Mouse (Mus musculus) G1E (cell line): ENCODE measurements around the gene Irf1. TPM values are rescaled to one million over a fixed set of nuclear protein-coding genes. Genes with fewer than 3 reads are reported as not detected.

Experiments
- ATAC-seq: 2 replicates; pipeline ENCODE4 v1.8.0; 2016; ENCODE audit warnings: mild to moderate bottlenecking; ENCODE audit not compliant: insufficient number of reproducible peaks, poor library complexity, low FRiP score, severe bottlenecking; ENCODE audit errors: extremely low read depth
- DNase-seq: peaks from one replicate; pipeline ENCODE4 v3.0.0; 2012; ENCODE audit warnings: low spot score
- H3K27me3 ChIP-seq: 2 replicates; pipeline ENCODE4 v1.6.1; 2012; ENCODE audit warnings: mild to moderate bottlenecking, low read length, inconsistent platforms; ENCODE audit not compliant: insufficient read depth
- H3K36me3 ChIP-seq: replicated peaks from 2 replicates; pipeline ENCODE3; 2012; ENCODE audit warnings: mild to moderate bottlenecking, inconsistent platforms
- H3K4me1 ChIP-seq: 2 replicates; pipeline ENCODE4 v1.6.1; 2012; ENCODE audit warnings: low read depth, low read length, inconsistent platforms, mixed read lengths; ENCODE audit not compliant: insufficient read depth
- H3K4me3 ChIP-seq: 2 replicates; pipeline ENCODE4 v1.5.1; 2012; ENCODE audit warnings: low read depth, mild to moderate bottlenecking, inconsistent platforms, low read length, moderate library complexity, mixed read lengths
- H3K9me3 ChIP-seq: replicated peaks from 2 replicates; pipeline ENCODE4 v1.6.1; 2012; ENCODE audit warnings: inconsistent platforms
- CTCF ChIP-seq: IDR thresholded peaks from 2 replicates; pipeline ENCODE4 v1.5.1; 2012; ENCODE audit warnings: low read depth, low read length, inconsistent platforms, mixed read lengths
- GATA1 ChIP-seq: IDR thresholded peaks from 2 replicates; pipeline ENCODE4 v1.6.1; 2012; ENCODE audit warnings: borderline replicate concordance, low read length, inconsistent platforms, mixed read lengths
- GATA2 ChIP-seq: IDR thresholded peaks from 2 replicates; pipeline ENCODE4 v1.6.1; 2012; ENCODE audit warnings: low read depth, low read length, inconsistent platforms, borderline replicate concordance
- POLR2AphosphoS5 ChIP-seq: IDR thresholded peaks from 2 replicates; pipeline ENCODE4 v1.6.1; 2012; ENCODE audit warnings: low read depth, low read length, inconsistent platforms; ENCODE audit not compliant: insufficient replicate concordance
- TAL1 ChIP-seq: conservative IDR thresholded peaks from 2 replicates; pipeline ENCODE4 v1.6.1; 2012; ENCODE audit warnings: low read depth, low read length, inconsistent platforms, mixed read lengths
- polyA plus RNA-seq: library from polyadenylated mRNA; stranded (reverse); fragments of >175 nt; gene quantifications from 2 replicates; pipeline ENCODE4 v1.2.3, GENCODE M21; 2012
- total RNA-seq, 2 experiments: library from RNA; stranded (forward) in 1 of 2; stranded (reverse) in 1 of 2; fragments of 200-1000 nt in 1 of 2; fragments of >200 nt in 1 of 2; fragmentation: Nextera tagmentation in 1 of 2; gene quantifications; 2 replicates each; pipeline ENCODE4 v1.2.3; 2014 to 2017

Irf1 gene
- total and polyA plus RNA-seq, 3 experiments, result 0.21 to 9.3 (median 2.5) TPM

GRCm38 (mm10) chr11:53771001-53771744 is 1.4 kb downstream of the Irf1 start:
- H3K36me3 ChIP-seq, result peaks cover 12% of the 10 kb centered on the region

GRCm38 (mm10) chr11:53772536-53772935 is 2.7 kb downstream of the Irf1 start:
- no peak overlapping the region for H3K4me3 ChIP-seq
- peaks cover 25% of the 10 kb centered on the region for H3K4me1 ChIP-seq
- no peak for ATAC-seq
- H3K36me3 ChIP-seq, result peaks cover 16% of the 10 kb centered on the region
- no peaks in the 10 kb centered on the region for H3K9me3 ChIP-seq
- H3K27me3 ChIP-seq, result peaks cover 63% of the 10 kb centered on the region
- TF ChIP-seq POLR2AphosphoS5 (no peak), CTCF (no peak), GATA2 (no peak), GATA1 (no peak), TAL1 (no peak)
- no peak for DNase-seq

More at GRCm38 (mm10) chr11:53771001-53771744, 1.4 kb downstream of the Irf1 start:
- DNase-seq, result no peak
- H3K4me1 ChIP-seq, result peaks cover 25% of the 10 kb centered on the region
- ATAC-seq, result no peak
- H3K4me3 ChIP-seq, result no peak overlapping the region
- TF ChIP-seq GATA2 (no peak), TAL1 (no peak), CTCF (no peak), GATA1 (no peak), POLR2AphosphoS5 (no peak)
- H3K27me3 ChIP-seq, result peaks cover 65% of the 10 kb centered on the region
- no peaks in the 10 kb centered on the region for H3K9me3 ChIP-seq

DNA sequence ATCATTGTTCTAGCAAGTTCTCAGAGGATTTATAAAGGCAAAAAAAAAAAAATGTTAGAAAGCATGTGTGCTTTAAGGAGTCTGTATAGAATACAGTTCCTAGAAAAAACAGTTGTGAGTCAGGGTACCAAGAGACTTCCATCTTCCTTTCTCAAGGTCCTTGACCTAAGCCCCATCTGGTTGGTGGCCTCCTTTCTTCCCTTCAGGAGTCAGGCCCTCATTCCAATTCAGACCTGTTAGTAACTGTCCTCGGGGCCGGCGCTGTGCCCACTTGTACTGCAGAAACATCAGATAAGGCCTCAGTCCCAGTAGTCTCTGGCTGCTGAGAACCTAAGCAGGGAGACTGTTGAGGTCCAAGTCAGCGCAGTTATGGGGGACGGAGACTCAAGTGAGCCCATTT is 3.3 kb downstream of the Irf1 start, which contains the start of gene Gm17334:
TSS of gene Gm17334 (minus strand) at position 101 of the 400 bp plus-strand sequence.
- peaks cover 25% of the 10 kb centered on the region for H3K4me1 ChIP-seq
- no peak within 1 kb of the TSS for H3K4me3 ChIP-seq
- no peaks in the 10 kb centered on the region for H3K9me3 ChIP-seq
- H3K27me3 ChIP-seq, result peaks cover 63% of the 10 kb centered on the region
- peaks cover 16% of the 10 kb centered on the region for H3K36me3 ChIP-seq
- TF ChIP-seq POLR2AphosphoS5, result no peak
- no peak for TF ChIP-seq GATA1
- no peak for TF ChIP-seq TAL1
- no peak for TF ChIP-seq GATA2
- TF ChIP-seq CTCF, result no peak
- ATAC-seq (no peak), DNase-seq (no peak)

- Histone ChIP-seq H3K9me3 (no peaks in the 10 kb centered on the region), H3K27me3 (peaks cover 57% of the 10 kb centered on the region), H3K4me3 (no peak overlapping the region), H3K36me3 (peaks cover 16% of the 10 kb centered on the region), H3K4me1 (peaks cover 26% of the 10 kb centered on the region)
- no peak for TF ChIP-seq TAL1
- no peak for TF ChIP-seq CTCF
- no peak for TF ChIP-seq GATA2
- no peak for TF ChIP-seq POLR2AphosphoS5
- TF ChIP-seq GATA1, result no peak
- DNase-seq (no peak), ATAC-seq (no peak)
Observed at GRCm38 (mm10) chr11:53773641-53774360, 4.0 kb downstream of the Irf1 start.

DNA sequence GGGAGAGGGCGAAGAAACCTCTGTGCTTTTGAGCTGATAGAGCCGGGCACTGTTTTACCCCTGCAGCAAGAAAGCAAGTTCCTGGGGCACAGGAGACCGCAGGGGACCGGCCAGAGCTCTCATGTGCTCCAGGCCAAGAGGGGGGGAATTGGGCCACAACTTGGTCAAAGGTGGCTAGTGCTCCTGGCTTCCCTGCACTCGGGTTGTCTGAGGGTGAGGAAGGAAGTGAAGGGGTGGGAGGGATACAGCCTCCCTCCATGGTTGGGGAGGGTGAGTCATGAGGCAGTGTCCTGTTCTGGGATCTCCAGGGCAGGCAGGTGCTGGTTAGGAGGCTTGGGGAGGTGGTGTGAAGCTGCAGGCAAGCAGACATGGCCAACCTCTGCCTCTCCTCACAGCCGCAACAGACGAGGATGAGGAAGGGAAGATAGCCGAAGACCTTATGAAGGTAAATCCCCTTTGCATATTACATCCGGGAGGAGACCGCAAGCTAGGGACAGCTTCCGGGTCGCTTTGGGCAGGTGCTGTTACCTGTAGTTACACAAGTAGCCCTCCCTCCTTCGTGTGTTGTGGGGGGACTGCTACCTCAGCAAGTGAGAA is 4.9 kb downstream of the Irf1 start:
- ATAC-seq (no peak), DNase-seq (no peak)
- Histone ChIP-seq H3K36me3 (peaks cover 16% of the 10 kb centered on the region), H3K9me3 (no peaks in the 10 kb centered on the region), H3K4me1 (peaks cover 25% of the 10 kb centered on the region), H3K4me3 (no peak overlapping the region), H3K27me3 (peaks cover 51% of the 10 kb centered on the region)
- TF ChIP-seq GATA2, result no peak
- TF ChIP-seq CTCF, result no peak
- TF ChIP-seq POLR2AphosphoS5, result no peak
- no peak for TF ChIP-seq TAL1
- TF ChIP-seq GATA1, result no peak

DNA sequence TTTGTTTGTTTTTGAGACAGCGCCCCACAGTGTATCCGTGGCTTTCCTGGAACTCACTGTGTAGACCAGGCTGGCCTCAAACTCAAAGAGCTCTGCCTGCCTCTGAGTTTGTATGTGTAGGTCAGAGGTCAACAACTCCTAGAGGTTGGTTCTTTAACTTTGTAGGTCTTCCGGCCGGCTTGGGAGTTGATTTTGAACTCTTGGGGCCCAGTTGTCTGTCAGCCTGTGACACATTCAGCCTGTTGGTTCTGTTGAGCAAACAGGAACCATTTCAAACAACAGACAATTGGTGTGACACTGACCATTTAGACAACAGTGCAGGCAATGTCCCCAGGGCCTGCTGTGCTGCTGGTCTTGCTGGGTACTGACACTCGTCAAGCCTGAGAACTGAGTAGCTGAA is 7.9 kb downstream of the Irf1 start:
- Histone ChIP-seq H3K4me3 (no peak overlapping the region), H3K36me3 (peaks cover 16% of the 10 kb centered on the region)
- ATAC-seq, result no peak

More for the DNA sequence above, 7.9 kb downstream of the Irf1 start:
- no peak for DNase-seq
- TF ChIP-seq GATA2 (no peak), POLR2AphosphoS5 (no peak), CTCF (no peak), GATA1 (no peak), TAL1 (no peak)
- H3K27me3 ChIP-seq, result peaks cover 32% of the 10 kb centered on the region
- no peaks in the 10 kb centered on the region for H3K9me3 ChIP-seq
- H3K4me1 ChIP-seq, result peaks cover 12% of the 10 kb centered on the region
